23 mouse cellular contexts compared by ENCODE assay signal in genomic region chr16:93794845-93795244, GRCm38 (mm10). TPM values are rescaled to one million over a fixed set of nuclear protein-coding genes. Genes with fewer than 3 reads are reported as not detected.
DNase-seq lines count a peak whose midpoint lies in the region; ATAC-seq and TF ChIP-seq lines count a peak whose summit lies in the region.
"Had no signal": no experiment of that assay in that cellular context is flagged by ENCODE, and none has a peak within 500 bp of the region (broad histone marks: within the 10 kb centered on the region; RNA-seq: fewer than 3 reads in every experiment).

No protein-coding gene starts in this region.

- in situ Hi-C loops in Patski (cut with MboI; ENCODE audit: low pct_unique_long_range_greater_than_20kb) = no loop called here

- H3K9ac ChIP-seq in hindbrain, embryonic 13.5 days = no peak overlapping the region
- no peak overlapping the region for H3K9ac ChIP-seq in kidney, postnatal 0 days (ENCODE audit: low read depth, low read length)
- H3K9ac ChIP-seq: embryonic facial prominence, embryonic 12.5 days; forebrain, embryonic 15.5 days; heart, embryonic 15.5 days; hindbrain, embryonic 15.5 days had no signal

- POLR2A ChIA-PET in Patski (lab: Charles Lee) = no interaction called here

- no peak overlapping the region for H3K4me2 ChIP-seq in hindbrain, embryonic 13.5 days
- no peak overlapping the region for H3K4me2 ChIP-seq in kidney, postnatal 0 days (ENCODE audit: low read length)
- H3K4me2 ChIP-seq: embryonic facial prominence, embryonic 12.5 days; forebrain, embryonic 15.5 days; heart, embryonic 11.5 days; heart, embryonic 15.5 days; hindbrain, embryonic 15.5 days had no signal

- ATAC-seq in hindbrain, embryonic 13.5 days (ENCODE audit: low FRiP score) = no peak
- peak; percentile 33; the same call in 1 of the 2 replicates for ATAC-seq in kidney, postnatal 0 days (replicated peaks; ENCODE audit: low FRiP score, low read depth)
- ATAC-seq in Patski = peak; percentile 70
- no peak for ATAC-seq in CD4-positive, CD25-positive, alpha-beta regulatory T cell, adult 4 months
- ATAC-seq: activated CD4-positive, CD25-positive, alpha-beta regulatory T cell, adult 4 months; forebrain, embryonic 15.5 days; intestine, embryonic 16.5 days had no signal

- H3K4me3 ChIP-seq in hindbrain, embryonic 10.5 days = no peak overlapping the region
- H3K4me3 ChIP-seq in hindbrain, embryonic 13.5 days = no peak overlapping the region
- no peak overlapping the region for H3K4me3 ChIP-seq in kidney, postnatal 0 days (replicated peaks; ENCODE audit: low read depth, low read length)
- H3K4me3 ChIP-seq: embryonic facial prominence, embryonic 12.5 days; forebrain, embryonic 15.5 days; heart, adult 2 months; heart, embryonic 15.5 days; hindbrain, embryonic 15.5 days had no signal

- H3K36me3 ChIP-seq in hindbrain, embryonic 10.5 days = peaks cover under 1% of the 10 kb centered on the region; the same call in 1 of the 2 replicates
- H3K36me3 ChIP-seq in hindbrain, embryonic 13.5 days = peaks cover 56% of the 10 kb centered on the region
- no peaks in the 10 kb centered on the region; the same call in 1 of the 2 replicates for H3K36me3 ChIP-seq in kidney, postnatal 0 days (ENCODE audit: insufficient read depth, low read length)
- H3K36me3 ChIP-seq: embryonic facial prominence, embryonic 12.5 days; heart, embryonic 15.5 days had no signal

- H3K27me3 ChIP-seq in hindbrain, embryonic 10.5 days (ENCODE audit: insufficient read depth, poor library complexity, severe bottlenecking) = no peaks in the 10 kb centered on the region
- H3K27me3 ChIP-seq in hindbrain, embryonic 13.5 days = no peaks in the 10 kb centered on the region
- no peaks in the 10 kb centered on the region for H3K27me3 ChIP-seq in kidney, postnatal 0 days (ENCODE audit: insufficient read depth, low read length)
- no peaks in the 10 kb centered on the region for H3K27me3 ChIP-seq in Patski
- H3K27me3 ChIP-seq: CH12.LX; embryonic facial prominence, embryonic 12.5 days; forebrain, embryonic 15.5 days; heart, embryonic 15.5 days; hindbrain, embryonic 15.5 days had no signal

- WGBS in hindbrain, embryonic 10.5 days = 73% methylated on average over 5 of the region's 5 CpGs
- 78% methylated on average over 5 of the region's 5 CpGs for WGBS in hindbrain, embryonic 13.5 days
- WGBS in kidney, postnatal 0 days = 56% methylated on average over 5 of the region's 5 CpGs

- CTCF ChIA-PET in Patski (lab: Charles Lee) = no interaction called here

- no peaks in the 10 kb centered on the region for H3K9me3 ChIP-seq in hindbrain, embryonic 10.5 days
- no peaks in the 10 kb centered on the region for H3K9me3 ChIP-seq in hindbrain, embryonic 13.5 days
- H3K9me3 ChIP-seq in kidney, postnatal 0 days (replicated peaks; ENCODE audit: low read length) = no peaks in the 10 kb centered on the region
- H3K9me3 ChIP-seq: embryonic facial prominence, embryonic 12.5 days; forebrain, embryonic 15.5 days; heart, embryonic 15.5 days; hindbrain, embryonic 15.5 days had no signal

- peak overlapping the region; percentile 56 for H3K27ac ChIP-seq in hindbrain, embryonic 10.5 days
- no peak overlapping the region for H3K27ac ChIP-seq in hindbrain, embryonic 13.5 days
- H3K27ac ChIP-seq in kidney, postnatal 0 days = peak overlapping the region; percentile 50
- H3K27ac ChIP-seq: embryonic facial prominence, embryonic 12.5 days; forebrain, embryonic 15.5 days; heart, adult 2 months; heart, embryonic 15.5 days; hindbrain, embryonic 15.5 days had no signal

- no peak for DNase-seq in hindbrain, embryonic 10.5 days (ENCODE audit: low spot score)
- DNase-seq in kidney, postnatal 0 days (ENCODE audit: low spot score) = peak; percentile 57
- DNase-seq in kidney, postnatal 36 days = no peak
- DNase-seq in Patski (ENCODE audit: low read depth, low spot score) = peak; percentile 33
- no peak for DNase-seq in adrenal gland, adult 2 months
- DNase-seq in gastrocnemius, postnatal 10 days = no peak
- DNase-seq: adrenal gland, postnatal 36 days; B cell, adult 2 months; cerebellum, adult 8-10 months; cerebellum, postnatal 25 days; gastrocnemius, postnatal 14 days; heart, adult 2 months; heart, postnatal 14 days had no signal

- H3K4me1 ChIP-seq in hindbrain, embryonic 10.5 days (replicated peaks) = peaks cover 27% of the 10 kb centered on the region
- peaks cover 9% of the 10 kb centered on the region for H3K4me1 ChIP-seq in hindbrain, embryonic 13.5 days (replicated peaks)
- H3K4me1 ChIP-seq in kidney, postnatal 0 days (replicated peaks; ENCODE audit: insufficient read depth, low read length) = peaks cover 3% of the 10 kb centered on the region; the same call in 1 of the 2 replicates
- H3K4me1 ChIP-seq: forebrain, embryonic 15.5 days had no signal

- no peak for TF ChIP-seq CTCF in kidney, postnatal 0 days (IDR thresholded peaks at IDR 0.05; ENCODE audit: low read depth)
- TF ChIP-seq CTCF in Patski (IDR thresholded peaks at IDR 0.05) = no peak

RNA-seq across cellular contexts. Expression of gene Morc3, which starts 37.1 kb away (rescaled TPM):
- 24.7 and 29.2 TPM in 2 replicates for polyA plus RNA-seq in hindbrain, embryonic 10.5 days (2016; fragmentation: Nextera tagmentation; extraction: Ambion mirVana)
- polyA plus RNA-seq in hindbrain, embryonic 13.5 days (2015; fragmentation: Nextera tagmentation; extraction: Ambion mirVana) = 34.2 and 42.4 TPM in 2 replicates
- 26.8 and 27.0 TPM in 2 replicates for polyA plus RNA-seq in kidney, postnatal 0 days (2015; fragmentation: Nextera tagmentation; extraction: Ambion mirVana)
- 31.2 TPM for polyA plus RNA-seq in Patski (2021)
- total RNA-seq in adrenal gland, adult 2 months (2021) = 10 to 100 TPM; 28.0 to 30.9 TPM
- polyA plus RNA-seq in adrenal gland, adult 2 months (2012; rRNA removed) = 1.4 and 1.5 TPM in 2 replicates
- polyA plus RNA-seq in CD4-positive, CD25-positive, alpha-beta regulatory T cell, adult 4 months (2017; shearing (Covaris generic)) = 100 to 1,000 TPM in 1 of 2 experiments, 10 to 100 TPM in 1; 90.1 to 129 TPM
- total RNA-seq in gastrocnemius, postnatal 10 days (2021) = 10 to 100 TPM; 24.5 to 32.8 TPM

Comparison
In these comparisons a context has a peak if more than half of its experiments do, and no peak if none do; other contexts are left out.
1. DNase-seq: peak in kidney, postnatal 0 days (single experiment) and Patski (single experiment); none in hindbrain, embryonic 10.5 days (single experiment), kidney, postnatal 36 days (0 of 2), adrenal gland, adult 2 months (single experiment) and gastrocnemius, postnatal 10 days (single experiment).
2. ATAC-seq: peak in kidney, postnatal 0 days (single experiment) and Patski (single experiment); none in hindbrain, embryonic 13.5 days (single experiment) and CD4-positive, CD25-positive, alpha-beta regulatory T cell, adult 4 months (single experiment).
3. RNA of gene Morc3, which starts 37.1 kb away (polyA plus RNA-seq): 90.1 to 129 TPM in CD4-positive, CD25-positive, alpha-beta regulatory T cell, adult 4 months, 34.2 to 42.4 TPM in hindbrain, embryonic 13.5 days, 31.2 TPM in Patski (single experiment), 26.8 to 27.0 TPM in kidney, postnatal 0 days and 24.7 to 29.2 TPM in hindbrain, embryonic 10.5 days; 1.4 to 1.5 TPM in adrenal gland, adult 2 months; every median in the first group is over 10 times any median in the second.